Mouse (Mus musculus): ENCODE results near the gene Lyl1.

DNA sequence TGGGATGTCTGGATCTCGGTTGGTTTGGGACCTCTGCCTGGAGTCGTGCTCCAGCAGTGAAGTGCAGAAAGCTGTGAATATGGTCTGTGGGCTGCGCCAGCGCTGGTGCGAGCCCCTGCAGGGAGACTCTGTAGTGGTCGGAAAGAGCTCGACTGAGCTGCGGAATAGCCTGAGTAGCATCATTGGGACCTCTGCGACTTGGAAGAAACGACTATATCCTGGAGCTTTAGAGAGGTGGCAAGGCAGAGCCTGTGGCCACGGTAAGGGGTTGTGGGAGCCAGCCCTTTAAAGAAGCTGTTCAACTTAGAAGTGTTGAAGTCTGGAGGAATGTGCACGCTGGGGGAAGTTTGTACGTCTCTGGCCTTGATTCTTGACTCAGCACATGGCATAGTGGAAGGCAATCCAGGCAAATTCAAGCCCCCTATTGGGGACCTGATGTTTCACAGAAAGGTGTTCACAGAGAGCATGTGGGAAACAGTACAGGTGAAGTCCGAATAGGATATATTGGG, 35.8 kb upstream of the Lyl1 start:
- TF ChIP-seq TCF12 (IDR thresholded peaks at IDR 0.05; ENCODE audit: insufficient read depth, poor library complexity, severe bottlenecking) (no peak), TCF3 (IDR thresholded peaks at IDR 0.05; ENCODE audit: insufficient read length, low read depth) (no peak), POLR2A (IDR thresholded peaks at IDR 0.05; ENCODE audit: insufficient read length, low read depth) (no peak), POLR2AphosphoS2 (IDR thresholded peaks at IDR 0.05; ENCODE audit: insufficient read length, low read depth) (no peak), MYOG (IDR thresholded peaks at IDR 0.05; ENCODE audit: control insufficient read depth in 1 of 3, insufficient read depth in 1 of 3, insufficient read length in 2 of 3, low read depth in 2 of 3) (no peak), MYOD1 (IDR thresholded peaks at IDR 0.05; ENCODE audit: control insufficient read depth in 1 of 3, insufficient read length in 2 of 3, low read depth in 2 of 3) (no peak), E2F4 (IDR thresholded peaks at IDR 0.05; ENCODE audit: insufficient read depth) (no peak)

All from myocyte (in vitro differentiated cells).